In the genomic region with DNA sequence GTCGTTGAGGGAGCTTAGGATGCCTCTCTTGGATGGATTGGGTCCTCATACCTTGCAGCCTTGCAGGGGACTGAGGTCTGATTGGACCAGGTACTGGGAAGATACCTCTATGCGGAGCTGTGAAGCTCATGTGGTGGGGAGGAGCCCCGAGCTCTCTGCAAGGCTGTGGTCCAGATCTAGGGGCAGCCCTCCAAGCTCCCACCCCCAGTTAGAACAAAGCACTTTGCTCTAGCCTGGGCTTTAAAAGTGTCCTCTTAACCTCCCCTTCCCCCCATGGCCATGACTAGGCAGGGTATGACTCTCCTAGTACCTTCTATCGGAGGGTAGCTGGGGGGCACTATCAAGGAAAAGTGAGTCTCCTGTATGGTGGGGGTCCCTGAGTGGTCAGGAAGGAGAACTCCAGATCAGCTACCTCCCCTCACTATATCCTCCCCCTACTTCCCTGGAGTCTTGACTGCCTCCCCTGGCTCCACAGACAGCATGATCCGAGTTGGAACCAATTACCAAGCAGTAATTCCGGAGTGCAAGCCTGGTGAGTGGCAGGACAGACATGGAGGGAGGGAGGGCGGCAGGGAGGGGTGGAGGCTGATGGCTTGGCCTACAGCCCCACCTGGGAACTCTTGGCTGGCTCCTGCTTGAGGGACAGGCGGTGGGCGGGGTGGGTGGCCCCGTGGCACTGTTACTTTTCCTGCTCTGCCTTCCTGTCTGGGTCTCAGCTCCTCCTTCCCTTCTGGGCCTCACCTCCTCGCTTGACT, we compare ENCODE assay signal across 8 mouse cellular contexts. TPM values are rescaled to one million over a fixed set of nuclear protein-coding genes. Genes with fewer than 3 reads are reported as not detected.
DNase-seq lines count a peak whose midpoint lies in the region; ATAC-seq and TF ChIP-seq lines count a peak whose summit lies in the region.

No protein-coding gene starts in this region.

- no peak for TF ChIP-seq CTCF in layer of hippocampus, adult 2 months (conservative IDR thresholded peaks at IDR 0.05)
- no peak for TF ChIP-seq CTCF in small intestine, adult 2 months (IDR thresholded peaks at IDR 0.05; ENCODE audit: extremely low read depth, insufficient read length, insufficient replicate concordance, low read depth, low read length)
- TF ChIP-seq CTCF in lung, adult 2 months (IDR thresholded peaks at IDR 0.05; ENCODE audit: insufficient read depth, low read length) = no peak

- peaks cover 39% of the 10 kb centered on the region for H3K36me3 ChIP-seq in forebrain, embryonic 15.5 days
- H3K36me3 ChIP-seq in limb, embryonic 12.5 days = peaks cover 48% of the 10 kb centered on the region
- no peaks in the 10 kb centered on the region for H3K36me3 ChIP-seq in small intestine, adult 2 months (ENCODE audit: control insufficient read depth, insufficient read depth, low read length)

- no peak; the same call in 1 of the 2 replicates for ATAC-seq in forebrain, embryonic 15.5 days (replicated peaks)
- ATAC-seq in limb, embryonic 12.5 days (ENCODE audit: insufficient number of reproducible peaks, insufficient read depth, low FRiP score, low TSS enrichment, low read depth) = peak; percentile 3; the same call in 1 of the 2 replicates

- TF ChIP-seq POLR2A in small intestine, adult 2 months (IDR thresholded peaks at IDR 0.05; ENCODE audit: low read depth, low read length) = no peak
- TF ChIP-seq POLR2A in lung, adult 2 months (IDR thresholded peaks at IDR 0.05; ENCODE audit: borderline replicate concordance, extremely low read depth, low read depth, low read length) = no peak

- peak overlapping the region; percentile 71 for H3K4me3 ChIP-seq in layer of hippocampus, adult 2 months
- peak overlapping the region; percentile 90 for H3K4me3 ChIP-seq in forebrain, embryonic 15.5 days
- H3K4me3 ChIP-seq in limb, embryonic 12.5 days (replicated peaks) = peak overlapping the region; percentile 91
- peak overlapping the region; percentile 85 for H3K4me3 ChIP-seq in small intestine, adult 2 months (ENCODE audit: low read depth, low read length)
- no peak overlapping the region for H3K4me3 ChIP-seq in lung, adult 2 months (replicated peaks; ENCODE audit: extremely low read depth, low read depth, low read length)

- H3K9me3 ChIP-seq in forebrain, embryonic 15.5 days = no peaks in the 10 kb centered on the region
- H3K9me3 ChIP-seq in limb, embryonic 12.5 days = no peaks in the 10 kb centered on the region

- DNase-seq in layer of hippocampus, adult 2 months (ENCODE audit: low spot score in 2 of 2) = no peak
- no peak for DNase-seq in layer of hippocampus, adult 9-10 months (ENCODE audit: low spot score)
- DNase-seq in adipocyte (ENCODE audit: low spot score) = peak; percentile 31
- no peak for DNase-seq in urinary bladder, postnatal 14 days (ENCODE audit: low spot score)
- no peak for DNase-seq in lung, adult 2 months

- H3K4me2 ChIP-seq in forebrain, embryonic 15.5 days (replicated peaks) = peak overlapping the region; percentile 76
- H3K4me2 ChIP-seq in limb, embryonic 12.5 days = peak overlapping the region; percentile 87

- peaks cover 83% of the 10 kb centered on the region for H3K4me1 ChIP-seq in forebrain, embryonic 15.5 days
- peaks cover 58% of the 10 kb centered on the region for H3K4me1 ChIP-seq in limb, embryonic 12.5 days (replicated peaks)
- peaks cover 40% of the 10 kb centered on the region for H3K4me1 ChIP-seq in small intestine, adult 2 months (ENCODE audit: control insufficient read depth, insufficient read depth, insufficient read length, low read length)
- peaks cover 7% of the 10 kb centered on the region for H3K4me1 ChIP-seq in lung, adult 2 months (ENCODE audit: control insufficient read depth, insufficient read depth, low read length)

- peak overlapping the region; percentile 98 for H3K9ac ChIP-seq in forebrain, embryonic 15.5 days (replicated peaks)
- H3K9ac ChIP-seq in limb, embryonic 12.5 days (replicated peaks) = peak overlapping the region; percentile 96

- WGBS in forebrain, embryonic 15.5 days = 5% methylated on average over 11 of the region's 11 CpGs
- 2% methylated on average over 11 of the region's 11 CpGs for WGBS in limb, embryonic 12.5 days
- WGBS in small intestine, adult 2 months = 31% methylated on average over 11 of the region's 11 CpGs
- WGBS in lung, adult 2 months = 30% methylated on average over 11 of the region's 11 CpGs

- no peaks in the 10 kb centered on the region for H3K27me3 ChIP-seq in forebrain, embryonic 15.5 days
- no peaks in the 10 kb centered on the region for H3K27me3 ChIP-seq in limb, embryonic 12.5 days
- no peaks in the 10 kb centered on the region for H3K27me3 ChIP-seq in small intestine, adult 2 months (ENCODE audit: control insufficient read depth, insufficient read depth, low read length)

- H3K27ac ChIP-seq in layer of hippocampus, adult 2 months = peak overlapping the region; percentile 93
- peak overlapping the region; percentile 99 for H3K27ac ChIP-seq in forebrain, embryonic 15.5 days (replicated peaks)
- H3K27ac ChIP-seq in limb, embryonic 12.5 days = peak overlapping the region; percentile 98
- H3K27ac ChIP-seq in small intestine, adult 2 months (ENCODE audit: insufficient read depth, low read depth, low read length) = no peak overlapping the region

RNA-seq across cellular contexts. Expression of a gene that starts 2.3 kb away (rescaled TPM):
- total RNA-seq in layer of hippocampus, adult 2 months (2021) = 10 to 100 TPM; 17.0 to 18.2 TPM
- 60.7 and 67.7 TPM in 2 replicates for polyA plus RNA-seq in forebrain, embryonic 15.5 days (2015; fragmentation: Nextera tagmentation; extraction: Ambion mirVana)
- polyA plus RNA-seq in limb, embryonic 12.5 days (2016; fragmentation: Nextera tagmentation; extraction: Ambion mirVana) = 50.9 and 51.1 TPM in 2 replicates
- polyA plus RNA-seq in small intestine, adult 2 months (2012; rRNA removed) = 1.2 and 1.8 TPM in 2 replicates
- 1.7 and 3.3 TPM in 2 replicates for polyA plus RNA-seq in lung, adult 2 months (2012; rRNA removed)

RNA-seq across cellular contexts. Expression of a gene that starts 28.5 kb away (rescaled TPM):
- 10 to 100 TPM; 34.2 to 38.1 TPM for total RNA-seq in layer of hippocampus, adult 2 months (2021)
- polyA plus RNA-seq in forebrain, embryonic 15.5 days (2015; fragmentation: Nextera tagmentation; extraction: Ambion mirVana) = 69.2 and 69.5 TPM in 2 replicates
- polyA plus RNA-seq in limb, embryonic 12.5 days (2016; fragmentation: Nextera tagmentation; extraction: Ambion mirVana) = 69.7 and 73.1 TPM in 2 replicates
- 8.2 and 13.1 TPM in 2 replicates for polyA plus RNA-seq in small intestine, adult 2 months (2012; rRNA removed)
- 14.9 and 18.5 TPM in 2 replicates for polyA plus RNA-seq in lung, adult 2 months (2012; rRNA removed)

RNA-seq across cellular contexts. Expression of a gene that starts 52.1 kb away (rescaled TPM):
- 1,000 to 10,000 TPM in 1 of 2 experiments, 100 to 1,000 TPM in 1; 959 to 1,016 TPM for total RNA-seq in layer of hippocampus, adult 2 months (2021)
- 656 and 676 TPM in 2 replicates for polyA plus RNA-seq in forebrain, embryonic 15.5 days (2015; fragmentation: Nextera tagmentation; extraction: Ambion mirVana)
- 870 and 903 TPM in 2 replicates for polyA plus RNA-seq in limb, embryonic 12.5 days (2016; fragmentation: Nextera tagmentation; extraction: Ambion mirVana)
- polyA plus RNA-seq in small intestine, adult 2 months (2012; rRNA removed) = 3,019 and 4,573 TPM in 2 replicates
- 984 and 1,290 TPM in 2 replicates for polyA plus RNA-seq in lung, adult 2 months (2012; rRNA removed)

Comparison
In these comparisons a context has a peak if more than half of its experiments do, and no peak if none do; other contexts are left out.
1. RNA of a gene that starts 2.3 kb away (polyA plus RNA-seq): 60.7 to 67.7 TPM in forebrain, embryonic 15.5 days and 50.9 to 51.1 TPM in limb, embryonic 12.5 days; 1.2 to 1.8 TPM in small intestine, adult 2 months and 1.7 to 3.3 TPM in lung, adult 2 months; every median in the first group is over 10 times any median in the second.